Mouse (Mus musculus): ENCODE measurements around the gene Pyurf. TPM values are rescaled to one million over a fixed set of nuclear protein-coding genes. Genes with fewer than 3 reads are reported as not detected.

Pyurf gene
- polyA plus RNA-seq (2014; fragmentation: Nextera tagmentation; extraction: Ambion mirVana) = 15.8 and 18.2 TPM in 2 replicates

- peak within 1 kb of the TSS; percentile 79 for H3K9ac ChIP-seq (ENCODE audit: low read depth, low read length)
- under 1% methylated on average over 46 of the region's 52 CpGs for WGBS
- DNase-seq (ENCODE audit: low spot score) = peak; percentile 87
- H3K4me2 ChIP-seq (replicated peaks; ENCODE audit: low read depth, low read length) = peak within 1 kb of the TSS; percentile 66
- H3K4me3 ChIP-seq (ENCODE audit: low read depth, low read length) = peak within 1 kb of the TSS; percentile 68
- H3K27me3 ChIP-seq (ENCODE audit: control insufficient read depth, insufficient read depth, low read length) = no peaks in the 10 kb centered on the region
- peak within 1 kb of the TSS; percentile 89 for H3K27ac ChIP-seq (ENCODE audit: low read depth, low read length)
- peak; percentile 99 for ATAC-seq (ENCODE audit: low FRiP score)
- no peaks in the 10 kb centered on the region for H3K9me3 ChIP-seq (ENCODE audit: control insufficient read depth, low read length)
- H3K4me1 ChIP-seq (replicated peaks; ENCODE audit: control insufficient read depth, insufficient read depth, low read length) = no peaks in the 10 kb centered on the region
- no peaks in the 10 kb centered on the region for H3K36me3 ChIP-seq (ENCODE audit: control insufficient read depth, insufficient read depth, low read length)
These were observed at the start of gene Pyurf for GRCm38 (mm10) chr6:57691467-57692261. TSS of gene Pyurf (minus strand) at chr6:57692078.

GRCm38 (mm10) chr6:57721347-57721746 lies 29.5 kb upstream of the Pyurf start:
- Histone ChIP-seq H3K36me3 (ENCODE audit: control insufficient read depth, insufficient read depth, low read length) (no peaks in the 10 kb centered on the region), H3K9me3 (ENCODE audit: control insufficient read depth, low read length) (no peaks in the 10 kb centered on the region), H3K4me2 (replicated peaks; ENCODE audit: low read depth, low read length) (no peak overlapping the region), H3K27ac (ENCODE audit: low read depth, low read length) (no peak overlapping the region), H3K4me3 (ENCODE audit: low read depth, low read length) (no peak overlapping the region), H3K4me1 (replicated peaks; ENCODE audit: control insufficient read depth, insufficient read depth, low read length) (no peaks in the 10 kb centered on the region), H3K27me3 (ENCODE audit: control insufficient read depth, insufficient read depth, low read length) (no peaks in the 10 kb centered on the region), H3K9ac (ENCODE audit: low read depth, low read length) (no peak overlapping the region)
- DNase-seq (ENCODE audit: low spot score) (no peak), ATAC-seq (ENCODE audit: low FRiP score) (no peak)
- 95% methylated on average over 1 of the region's 1 CpGs for WGBS

- H3K4me1 ChIP-seq (replicated peaks; ENCODE audit: control insufficient read depth, insufficient read depth, low read length) = no peaks in the 10 kb centered on the region
- no peaks in the 10 kb centered on the region for H3K36me3 ChIP-seq (ENCODE audit: control insufficient read depth, insufficient read depth, low read length)
- H3K27ac ChIP-seq (ENCODE audit: low read depth, low read length) = no peak overlapping the region
- H3K27me3 ChIP-seq (ENCODE audit: control insufficient read depth, insufficient read depth, low read length) = no peaks in the 10 kb centered on the region
- no peaks in the 10 kb centered on the region for H3K9me3 ChIP-seq (ENCODE audit: control insufficient read depth, low read length)
- H3K9ac ChIP-seq (ENCODE audit: low read depth, low read length) = no peak overlapping the region
- H3K4me3 ChIP-seq (ENCODE audit: low read depth, low read length) = no peak overlapping the region
- ATAC-seq (ENCODE audit: low FRiP score) = no peak
- 25% methylated on average over 1 of the region's 1 CpGs for WGBS
- no peak for DNase-seq (ENCODE audit: low spot score)
- H3K4me2 ChIP-seq (replicated peaks; ENCODE audit: low read depth, low read length) = no peak overlapping the region
These were observed 19.8 kb upstream of the Pyurf start for GRCm38 (mm10) chr6:57711726-57712125.

GRCm38 (mm10) chr6:57706721-57707120 lies 14.8 kb upstream of the Pyurf start:
- Histone ChIP-seq H3K9ac (ENCODE audit: low read depth, low read length) (no peak overlapping the region), H3K27ac (ENCODE audit: low read depth, low read length) (no peak overlapping the region), H3K4me3 (ENCODE audit: low read depth, low read length) (no peak overlapping the region), H3K27me3 (ENCODE audit: control insufficient read depth, insufficient read depth, low read length) (no peaks in the 10 kb centered on the region), H3K36me3 (ENCODE audit: control insufficient read depth, insufficient read depth, low read length) (no peaks in the 10 kb centered on the region), H3K9me3 (ENCODE audit: control insufficient read depth, low read length) (no peaks in the 10 kb centered on the region), H3K4me2 (replicated peaks; ENCODE audit: low read depth, low read length) (no peak overlapping the region), H3K4me1 (replicated peaks; ENCODE audit: control insufficient read depth, insufficient read depth, low read length) (no peaks in the 10 kb centered on the region)
- 95% methylated on average over 1 of the region's 1 CpGs for WGBS
- ATAC-seq (ENCODE audit: low FRiP score) = no peak
- no peak for DNase-seq (ENCODE audit: low spot score)

- ATAC-seq (ENCODE audit: low FRiP score) (peak; percentile 58), DNase-seq (ENCODE audit: low spot score) (peak; percentile 37)
- H3K4me3 ChIP-seq (ENCODE audit: low read depth, low read length) = peak overlapping the region; percentile 64
- H3K9ac ChIP-seq (ENCODE audit: low read depth, low read length) = peak overlapping the region; percentile 93
- WGBS = 38% methylated on average over 2 of the region's 2 CpGs
- peak overlapping the region; percentile 97; the same call in 1 of the 2 replicates for H3K27ac ChIP-seq (ENCODE audit: low read depth, low read length)
- no peaks in the 10 kb centered on the region for H3K4me1 ChIP-seq (replicated peaks; ENCODE audit: control insufficient read depth, insufficient read depth, low read length)
- H3K4me2 ChIP-seq (replicated peaks; ENCODE audit: low read depth, low read length) = peak overlapping the region; percentile 62
- no peaks in the 10 kb centered on the region for H3K27me3 ChIP-seq (ENCODE audit: control insufficient read depth, insufficient read depth, low read length)
- H3K36me3 ChIP-seq (ENCODE audit: control insufficient read depth, insufficient read depth, low read length) = no peaks in the 10 kb centered on the region
- H3K9me3 ChIP-seq (ENCODE audit: control insufficient read depth, low read length) = no peaks in the 10 kb centered on the region
These were observed 11.8 kb upstream of the Pyurf start for GRCm38 (mm10) chr6:57703703-57704102.

- peak overlapping the region; percentile 64 for H3K4me3 ChIP-seq (ENCODE audit: low read depth, low read length)
- WGBS = under 1% methylated on average over 58 of the region's 59 CpGs
- H3K4me1 ChIP-seq (replicated peaks; ENCODE audit: control insufficient read depth, insufficient read depth, low read length) = no peaks in the 10 kb centered on the region
- H3K27ac ChIP-seq (ENCODE audit: low read depth, low read length) = peak overlapping the region; percentile 97
- no peaks in the 10 kb centered on the region for H3K9me3 ChIP-seq (ENCODE audit: control insufficient read depth, low read length)
- peak overlapping the region; percentile 93 for H3K9ac ChIP-seq (ENCODE audit: low read depth, low read length)
- no peaks in the 10 kb centered on the region for H3K36me3 ChIP-seq (ENCODE audit: control insufficient read depth, insufficient read depth, low read length)
- H3K27me3 ChIP-seq (ENCODE audit: control insufficient read depth, insufficient read depth, low read length) = no peaks in the 10 kb centered on the region
- peak overlapping the region; percentile 62 for H3K4me2 ChIP-seq (replicated peaks; ENCODE audit: low read depth, low read length)
- ATAC-seq (ENCODE audit: low FRiP score) = peak; percentile 99
- peak; percentile 96 for DNase-seq (ENCODE audit: low spot score)
These were observed 11.0 kb upstream of the Pyurf start for GRCm38 (mm10) chr6:57702743-57703499.

- Histone ChIP-seq H3K9me3 (ENCODE audit: control insufficient read depth, low read length) (no peaks in the 10 kb centered on the region), H3K4me2 (replicated peaks; ENCODE audit: low read depth, low read length) (peak within 1 kb of the TSS; percentile 62), H3K36me3 (ENCODE audit: control insufficient read depth, insufficient read depth, low read length) (no peaks in the 10 kb centered on the region), H3K4me1 (replicated peaks; ENCODE audit: control insufficient read depth, insufficient read depth, low read length) (no peaks in the 10 kb centered on the region), H3K9ac (ENCODE audit: low read depth, low read length) (peak within 1 kb of the TSS; percentile 93), H3K4me3 (ENCODE audit: low read depth, low read length) (peak within 1 kb of the TSS; percentile 64), H3K27ac (ENCODE audit: low read depth, low read length) (peak within 1 kb of the TSS; percentile 97), H3K27me3 (ENCODE audit: control insufficient read depth, insufficient read depth, low read length) (no peaks in the 10 kb centered on the region)
- no peak for DNase-seq (ENCODE audit: low spot score)
- WGBS = under 1% methylated on average over 10 of the region's 10 CpGs
- ATAC-seq (ENCODE audit: low FRiP score) = peak; percentile 39
These were observed 10.5 kb upstream of the Pyurf start, which contains the start of gene Lancl2 for GRCm38 (mm10) chr6:57702376-57702742. TSS of gene Lancl2 (plus strand) at chr6:57702540.

- Histone ChIP-seq H3K9ac (ENCODE audit: low read depth, low read length) (peak overlapping the region; percentile 42; the same call in 1 of the 2 replicates), H3K27ac (ENCODE audit: low read depth, low read length) (peak overlapping the region; percentile 97; the same call in 1 of the 2 replicates), H3K36me3 (ENCODE audit: control insufficient read depth, insufficient read depth, low read length) (no peaks in the 10 kb centered on the region), H3K4me2 (replicated peaks; ENCODE audit: low read depth, low read length) (peak overlapping the region; percentile 62; the same call in 1 of the 2 replicates), H3K4me3 (ENCODE audit: low read depth, low read length) (0 out of 2 replicates have a peak overlapping the region, but pooled peaks have one; percentile 64), H3K9me3 (ENCODE audit: control insufficient read depth, low read length) (no peaks in the 10 kb centered on the region), H3K27me3 (ENCODE audit: control insufficient read depth, insufficient read depth, low read length) (no peaks in the 10 kb centered on the region), H3K4me1 (replicated peaks; ENCODE audit: control insufficient read depth, insufficient read depth, low read length) (no peaks in the 10 kb centered on the region)
- 62% methylated on average over 4 of the region's 4 CpGs for WGBS
- peak; percentile 10 for DNase-seq (ENCODE audit: low spot score)
- no peak for ATAC-seq (ENCODE audit: low FRiP score)
These were observed 9.8 kb upstream of the Pyurf start for GRCm38 (mm10) chr6:57701686-57702085.
